Mouse (Mus musculus): ENCODE data around the gene Gas7. TPM values are rescaled to one million over a fixed set of nuclear protein-coding genes. Genes with fewer than 3 reads are reported as not detected.
A peak's percentile ranks its signal among the peaks of the same experiment; 100 is the strongest.

Gene Gas7
- polyA plus RNA-seq, 1 experiment from 2014 or later, result 39.5 TPM

GRCm38 (mm10) chr11:67679300-67679699, 224.1 kb downstream of the Gas7 start:
- H3K27ac ChIP-seq (ENCODE audit: low read depth, low read length), result no peak overlapping the region
- H3K36me3 ChIP-seq (ENCODE audit: control insufficient read depth, insufficient read depth, low read length), result no peaks in the 10 kb centered on the region
- ATAC-seq, result no peak
- no peak overlapping the region for H3K9ac ChIP-seq (ENCODE audit: low read length)
- DNase-seq (ENCODE audit: low spot score), result no peak
- no peaks in the 10 kb centered on the region for H3K9me3 ChIP-seq (replicated peaks; ENCODE audit: control insufficient read depth, low read length)
- no peak overlapping the region for H3K4me3 ChIP-seq (ENCODE audit: low read depth, low read length)
- no peak overlapping the region for H3K4me2 ChIP-seq (ENCODE audit: low read length)
- no peaks in the 10 kb centered on the region for H3K4me1 ChIP-seq (ENCODE audit: control insufficient read depth, insufficient read depth, low read length)
- H3K27me3 ChIP-seq (replicated peaks; ENCODE audit: control insufficient read depth, insufficient read depth, low read length), result no peaks in the 10 kb centered on the region
- WGBS, result 69% methylated on average over 5 of the region's 5 CpGs

- no peak overlapping the region for H3K4me3 ChIP-seq (ENCODE audit: low read depth, low read length)
- DNase-seq (ENCODE audit: low spot score) (no peak), ATAC-seq (no peak)
- no peaks in the 10 kb centered on the region for H3K36me3 ChIP-seq (ENCODE audit: control insufficient read depth, insufficient read depth, low read length)
- no peak overlapping the region for H3K27ac ChIP-seq (ENCODE audit: low read depth, low read length)
- H3K4me2 ChIP-seq (ENCODE audit: low read length), result no peak overlapping the region
- H3K4me1 ChIP-seq (ENCODE audit: control insufficient read depth, insufficient read depth, low read length), result no peaks in the 10 kb centered on the region
- H3K9ac ChIP-seq (ENCODE audit: low read length), result no peak overlapping the region
- no peaks in the 10 kb centered on the region for H3K9me3 ChIP-seq (replicated peaks; ENCODE audit: control insufficient read depth, low read length)
- no peaks in the 10 kb centered on the region for H3K27me3 ChIP-seq (replicated peaks; ENCODE audit: control insufficient read depth, insufficient read depth, low read length)
- WGBS, result 88% methylated on average over 2 of the region's 2 CpGs
Measured at GRCm38 (mm10) chr11:67679930-67680329, 224.7 kb downstream of the Gas7 start.

- Histone ChIP-seq H3K4me1 (ENCODE audit: control insufficient read depth, insufficient read depth, low read length) (no peaks in the 10 kb centered on the region), H3K27ac (ENCODE audit: low read depth, low read length) (no peak overlapping the region), H3K9ac (ENCODE audit: low read length) (no peak overlapping the region), H3K4me3 (ENCODE audit: low read depth, low read length) (no peak overlapping the region), H3K27me3 (replicated peaks; ENCODE audit: control insufficient read depth, insufficient read depth, low read length) (no peaks in the 10 kb centered on the region), H3K9me3 (replicated peaks; ENCODE audit: control insufficient read depth, low read length) (no peaks in the 10 kb centered on the region), H3K36me3 (ENCODE audit: control insufficient read depth, insufficient read depth, low read length) (no peaks in the 10 kb centered on the region), H3K4me2 (ENCODE audit: low read length) (no peak overlapping the region)
- DNase-seq (ENCODE audit: low spot score) (no peak), ATAC-seq (no peak)
- 85% methylated on average over 3 of the region's 3 CpGs for WGBS
Measured at GRCm38 (mm10) chr11:67681871-67682270, 226.6 kb downstream of the Gas7 start.

- ATAC-seq (no peak), DNase-seq (ENCODE audit: low spot score) (peak; percentile 45)
- Histone ChIP-seq H3K36me3 (ENCODE audit: control insufficient read depth, insufficient read depth, low read length) (no peaks in the 10 kb centered on the region), H3K4me2 (ENCODE audit: low read length) (no peak overlapping the region), H3K9me3 (replicated peaks; ENCODE audit: control insufficient read depth, low read length) (no peaks in the 10 kb centered on the region), H3K4me3 (ENCODE audit: low read depth, low read length) (no peak overlapping the region), H3K9ac (ENCODE audit: low read length) (no peak overlapping the region), H3K27ac (ENCODE audit: low read depth, low read length) (no peak overlapping the region), H3K27me3 (replicated peaks; ENCODE audit: control insufficient read depth, insufficient read depth, low read length) (no peaks in the 10 kb centered on the region), H3K4me1 (ENCODE audit: control insufficient read depth, insufficient read depth, low read length) (no peaks in the 10 kb centered on the region)
- WGBS, result 50% methylated on average over 2 of the region's 2 CpGs
Measured at GRCm38 (mm10) chr11:67686109-67686508, 230.9 kb downstream of the Gas7 start.

- Histone ChIP-seq H3K36me3 (ENCODE audit: control insufficient read depth, insufficient read depth, low read length) (no peaks in the 10 kb centered on the region), H3K27ac (ENCODE audit: low read depth, low read length) (no peak within 1 kb of the TSS), H3K4me1 (ENCODE audit: control insufficient read depth, insufficient read depth, low read length) (no peaks in the 10 kb centered on the region), H3K9ac (ENCODE audit: low read length) (no peak within 1 kb of the TSS), H3K4me3 (ENCODE audit: low read depth, low read length) (no peak within 1 kb of the TSS), H3K9me3 (replicated peaks; ENCODE audit: control insufficient read depth, low read length) (no peaks in the 10 kb centered on the region), H3K27me3 (replicated peaks; ENCODE audit: control insufficient read depth, insufficient read depth, low read length) (no peaks in the 10 kb centered on the region), H3K4me2 (ENCODE audit: low read length) (no peak within 1 kb of the TSS)
- DNase-seq (ENCODE audit: low spot score) (no peak), ATAC-seq (no peak)
- WGBS, result 68% methylated on average over 7 of the region's 7 CpGs
Measured at GRCm38 (mm10) chr11:67694703-67695376, 239.6 kb downstream of the Gas7 start, which contains the start of gene Rcvrn. Gene Rcvrn (plus strand): TSS chr11:67695326.

GRCm38 (mm10) chr11:67712976-67713375, 257.7 kb downstream of the Gas7 start:
- no peaks in the 10 kb centered on the region for H3K4me1 ChIP-seq (ENCODE audit: control insufficient read depth, insufficient read depth, low read length)
- ATAC-seq (no peak), DNase-seq (ENCODE audit: low spot score) (peak; percentile 57)
- no peaks in the 10 kb centered on the region for H3K36me3 ChIP-seq (ENCODE audit: control insufficient read depth, insufficient read depth, low read length)
- H3K27me3 ChIP-seq (replicated peaks; ENCODE audit: control insufficient read depth, insufficient read depth, low read length), result no peaks in the 10 kb centered on the region
- H3K4me3 ChIP-seq (ENCODE audit: low read depth, low read length), result no peak overlapping the region
- no peak overlapping the region for H3K9ac ChIP-seq (ENCODE audit: low read length)
- no peak overlapping the region for H3K4me2 ChIP-seq (ENCODE audit: low read length)
- no peaks in the 10 kb centered on the region for H3K9me3 ChIP-seq (replicated peaks; ENCODE audit: control insufficient read depth, low read length)
- no peak overlapping the region for H3K27ac ChIP-seq (ENCODE audit: low read depth, low read length)
- 75% methylated on average over 4 of the region's 4 CpGs for WGBS

- no peaks in the 10 kb centered on the region for H3K4me1 ChIP-seq (ENCODE audit: control insufficient read depth, insufficient read depth, low read length)
- no peaks in the 10 kb centered on the region for H3K36me3 ChIP-seq (ENCODE audit: control insufficient read depth, insufficient read depth, low read length)
- no peak overlapping the region for H3K4me2 ChIP-seq (ENCODE audit: low read length)
- H3K9ac ChIP-seq (ENCODE audit: low read length), result no peak overlapping the region
- H3K9me3 ChIP-seq (replicated peaks; ENCODE audit: control insufficient read depth, low read length), result no peaks in the 10 kb centered on the region
- ATAC-seq (no peak), DNase-seq (ENCODE audit: low spot score) (no peak)
- 90% methylated on average over 4 of the region's 4 CpGs for WGBS
- H3K27me3 ChIP-seq (replicated peaks; ENCODE audit: control insufficient read depth, insufficient read depth, low read length), result no peaks in the 10 kb centered on the region
- no peak overlapping the region for H3K4me3 ChIP-seq (ENCODE audit: low read depth, low read length)
- no peak overlapping the region for H3K27ac ChIP-seq (ENCODE audit: low read depth, low read length)
Measured at GRCm38 (mm10) chr11:67715382-67715781, 260.1 kb downstream of the Gas7 start.

- H3K27me3 ChIP-seq (replicated peaks; ENCODE audit: control insufficient read depth, insufficient read depth, low read length), result no peaks in the 10 kb centered on the region
- no peak overlapping the region for H3K27ac ChIP-seq (ENCODE audit: low read depth, low read length)
- H3K4me2 ChIP-seq (ENCODE audit: low read length), result no peak overlapping the region
- H3K9me3 ChIP-seq (replicated peaks; ENCODE audit: control insufficient read depth, low read length), result no peaks in the 10 kb centered on the region
- no peaks in the 10 kb centered on the region for H3K4me1 ChIP-seq (ENCODE audit: control insufficient read depth, insufficient read depth, low read length)
- no peaks in the 10 kb centered on the region for H3K36me3 ChIP-seq (ENCODE audit: control insufficient read depth, insufficient read depth, low read length)
- no peak overlapping the region for H3K4me3 ChIP-seq (ENCODE audit: low read depth, low read length)
- no peak for DNase-seq (ENCODE audit: low spot score)
- 95% methylated on average over 5 of the region's 5 CpGs for WGBS
- H3K9ac ChIP-seq (ENCODE audit: low read length), result no peak overlapping the region
- ATAC-seq, result no peak
Measured at GRCm38 (mm10) chr11:67721485-67721884, 266.2 kb downstream of the Gas7 start.

- H3K27ac ChIP-seq (ENCODE audit: low read depth, low read length), result no peak overlapping the region
- H3K4me2 ChIP-seq (ENCODE audit: low read length), result no peak overlapping the region
- no peaks in the 10 kb centered on the region for H3K4me1 ChIP-seq (ENCODE audit: control insufficient read depth, insufficient read depth, low read length)
- no peak overlapping the region for H3K9ac ChIP-seq (ENCODE audit: low read length)
- H3K36me3 ChIP-seq (ENCODE audit: control insufficient read depth, insufficient read depth, low read length), result no peaks in the 10 kb centered on the region
- DNase-seq (ENCODE audit: low spot score), result no peak
- no peak overlapping the region for H3K4me3 ChIP-seq (ENCODE audit: low read depth, low read length)
- no peaks in the 10 kb centered on the region for H3K9me3 ChIP-seq (replicated peaks; ENCODE audit: control insufficient read depth, low read length)
- 71% methylated on average over 7 of the region's 7 CpGs for WGBS
- no peak for ATAC-seq
- no peaks in the 10 kb centered on the region for H3K27me3 ChIP-seq (replicated peaks; ENCODE audit: control insufficient read depth, insufficient read depth, low read length)
Measured at GRCm38 (mm10) chr11:67722399-67723156, 267.3 kb downstream of the Gas7 start.

Measured in forebrain, embryonic 14.5 days (tissue).